Mouse (Mus musculus) forebrain, embryonic 14.5 days (tissue): ENCODE data around the gene Slitrk2. TPM values are rescaled to one million over a fixed set of nuclear protein-coding genes. Genes with fewer than 3 reads are reported as not detected.

ENCODE experiments used
- ATAC-seq: fragments of 200-750 bp; cut with Nextera tagmentation; 2 replicates; pipeline ENCODE4 v1.8.0; 2017; ENCODE audit warnings: mild to moderate bottlenecking, moderate library complexity
- DNase-seq: peaks from one replicate; pipeline ENCODE4 v3.0.0-alpha.2; 2015; ENCODE audit warnings: low spot score
- H3K27ac ChIP-seq: fragments of 300-500 bp; sonication (generic); 2 replicates; pipeline ENCODE4 v1.5.1; 2014; ENCODE audit warnings: low read depth, mild to moderate bottlenecking, control low read depth, low read length, moderate library complexity
- H3K27me3 ChIP-seq: fragments of 300-500 bp; sonication (generic); replicated peaks from 2 replicates; pipeline ENCODE4 v1.6.1; 2014; ENCODE audit warnings: low read length, control low read depth, mixed read lengths; ENCODE audit not compliant: control insufficient read depth, insufficient read depth
- H3K36me3 ChIP-seq: fragments of 300-500 bp; sonication (generic); 2 replicates; pipeline ENCODE4 v1.6.1; 2014; ENCODE audit warnings: low read length, control low read depth; ENCODE audit not compliant: control insufficient read depth, insufficient read depth
- H3K4me1 ChIP-seq: fragments of 300-500 bp; sonication (generic); 2 replicates; pipeline ENCODE4 v1.6.1; 2014; ENCODE audit warnings: antibody characterized with exemption, low read length, control low read depth; ENCODE audit not compliant: control insufficient read depth, insufficient read depth
- H3K4me2 ChIP-seq: fragments of 300-500 bp; sonication (generic); 2 replicates; pipeline ENCODE4 v1.6.1; 2014; ENCODE audit warnings: mild to moderate bottlenecking, control low read depth, low read length
- H3K4me3 ChIP-seq: fragments of 300-500 bp; sonication (generic); 2 replicates; pipeline ENCODE4 v1.5.1; 2014; ENCODE audit warnings: low read depth, low read length, control low read depth
- H3K9ac ChIP-seq: fragments of 300-500 bp; sonication (generic); 2 replicates; pipeline ENCODE4 v1.6.1; 2014; ENCODE audit warnings: mild to moderate bottlenecking, low read length, control low read depth, moderate library complexity
- H3K9me3 ChIP-seq: fragments of 300-500 bp; sonication (generic); replicated peaks from 2 replicates; pipeline ENCODE4 v1.6.1; 2016; ENCODE audit warnings: low read length, control low read depth, mixed read lengths; ENCODE audit not compliant: control insufficient read depth
- WGBS: fragments of 180-500 bp; shearing (Covaris S2); extraction: QIAGEN DNeasy Blood & Tissue Kit; methylation state at CpG from one replicate; pipeline ENCODE4 v1.1.7; 2014; 5-methylcytosine and 5-hydroxymethylcytosine counted together
- polyA plus RNA-seq: library from polyadenylated mRNA; unstranded; fragments of >200 nt; fragmentation: Nextera tagmentation; extraction: Ambion mirVana; gene quantifications from 2 replicates; pipeline ENCODE4 v1.2.1, GENCODE M21; 2014

The Slitrk2 gene
- polyA plus RNA-seq: 9.8 and 14.0 TPM in 2 replicates

DNA sequence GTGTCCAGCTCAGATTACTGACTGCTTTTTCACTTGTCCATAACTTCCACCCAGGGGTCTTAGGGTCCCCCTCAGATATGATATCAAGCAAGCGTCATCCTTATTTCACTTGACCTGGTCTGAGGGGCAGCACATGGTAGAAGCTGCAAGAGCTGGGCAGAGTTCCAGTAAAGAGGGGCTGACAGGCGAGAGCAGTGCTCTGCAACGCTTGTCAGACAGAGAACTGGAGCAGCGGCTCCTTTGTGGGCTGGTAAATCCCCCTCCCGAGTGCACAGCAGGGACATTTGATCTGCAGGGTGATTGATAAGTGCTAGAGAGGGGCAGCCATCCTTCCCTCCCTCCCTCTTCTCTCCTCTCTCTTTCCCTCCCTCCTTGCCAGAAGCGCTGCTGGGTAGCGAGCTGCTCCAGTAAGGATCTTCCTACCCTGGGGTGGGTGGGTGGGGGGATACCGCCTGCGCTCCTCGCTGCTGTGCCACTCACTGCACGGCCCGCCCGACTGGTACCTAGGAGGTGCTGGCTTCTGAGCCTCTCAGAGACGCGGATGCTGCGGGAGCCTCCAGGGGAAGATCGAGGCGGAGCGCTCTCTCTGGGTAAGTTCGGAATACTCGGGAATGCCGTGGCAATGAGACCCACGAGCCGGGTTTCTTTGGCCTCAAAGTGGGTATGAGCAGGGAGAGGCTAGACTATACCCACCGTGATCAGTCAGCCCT is at the start of gene Slitrk2:
Gene Slitrk2, plus strand, starts transcription at position 408 of the 710 bp plus-strand sequence.
- 27% methylated on average over 25 of the region's 25 CpGs for WGBS
- DNase-seq (peak; percentile 67), ATAC-seq (peak; percentile 64)

DNA sequence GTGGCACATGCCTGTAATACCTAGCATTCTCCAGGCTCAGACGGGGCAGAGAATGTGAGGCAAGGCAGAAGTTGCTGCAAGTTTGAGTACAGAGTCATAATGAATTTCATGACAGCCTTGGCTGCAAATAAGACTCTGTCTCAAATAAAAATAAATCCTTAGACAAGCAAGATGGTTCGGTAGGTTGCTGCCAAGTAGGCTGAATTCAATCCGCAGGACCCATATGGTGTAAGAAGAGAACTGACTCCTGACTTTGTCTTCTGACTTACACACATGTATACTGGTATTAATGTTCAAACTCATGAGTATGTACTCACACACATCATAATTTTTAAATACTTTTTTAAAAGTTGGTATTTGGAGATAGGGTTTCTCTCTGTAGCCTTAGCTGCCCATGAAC is 43.6 kb upstream of the Slitrk2 start:
- Histone ChIP-seq H3K36me3 (no peaks in the 10 kb centered on the region), H3K4me2 (no peak overlapping the region), H3K9me3 (no peaks in the 10 kb centered on the region), H3K9ac (no peak overlapping the region), H3K4me1 (no peaks in the 10 kb centered on the region), H3K4me3 (no peak overlapping the region), H3K27me3 (no peaks in the 10 kb centered on the region), H3K27ac (no peak overlapping the region)
- no peak for ATAC-seq
- no peak for DNase-seq
- WGBS: 84% methylated on average over 3 of the region's 3 CpGs

More for the DNA sequence above, at the start of gene Slitrk2:
- Histone ChIP-seq H3K36me3 (no peaks in the 10 kb centered on the region), H3K4me3 (peak within 1 kb of the TSS; percentile 29), H3K9me3 (no peaks in the 10 kb centered on the region), H3K4me1 (no peaks in the 10 kb centered on the region), H3K27me3 (no peaks in the 10 kb centered on the region), H3K9ac (peak within 1 kb of the TSS; percentile 37), H3K4me2 (peak within 1 kb of the TSS; percentile 54), H3K27ac (peak within 1 kb of the TSS; percentile 1; the same call in 1 of the 2 replicates)

DNA sequence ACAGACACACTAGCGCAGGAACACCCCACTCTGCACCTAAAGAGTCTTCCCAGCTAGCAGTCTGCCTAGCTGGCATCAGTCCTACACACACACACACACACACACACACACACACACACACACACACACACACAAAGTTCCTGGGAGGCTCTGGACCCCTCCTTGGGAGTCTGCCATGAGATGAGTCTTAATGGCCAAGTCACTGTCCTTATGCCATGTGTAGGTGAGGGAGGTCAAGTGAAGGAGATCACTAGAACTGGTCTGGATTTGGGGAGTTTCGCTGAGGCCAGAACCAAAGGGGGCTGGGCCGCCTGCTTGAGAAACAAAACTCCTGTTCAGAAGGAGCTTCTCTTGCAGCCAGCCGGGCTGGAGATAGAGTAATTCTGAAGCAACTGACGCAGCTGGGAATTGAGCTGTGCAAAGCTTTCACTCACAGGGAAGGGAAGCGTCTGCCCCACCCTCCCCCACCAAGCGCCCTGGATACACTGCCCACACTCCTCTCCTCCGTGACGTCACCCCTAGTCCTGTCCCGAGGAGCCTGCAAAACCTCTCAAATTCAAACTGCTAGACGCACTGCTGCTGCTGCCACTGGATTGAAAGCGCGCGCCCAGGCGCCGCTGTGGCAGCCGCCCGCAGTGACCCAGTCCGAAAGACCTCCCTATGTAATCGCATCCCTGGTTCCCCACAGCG is 3.5 kb downstream of the Slitrk2 start:
- H3K27me3 ChIP-seq: no peaks in the 10 kb centered on the region
- no peaks in the 10 kb centered on the region for H3K4me1 ChIP-seq
- H3K36me3 ChIP-seq: no peaks in the 10 kb centered on the region
- H3K4me2 ChIP-seq: peak overlapping the region; percentile 55
- peak overlapping the region; percentile 37 for H3K4me3 ChIP-seq
- peak; percentile 75 for DNase-seq
- peak overlapping the region; percentile 55 for H3K9ac ChIP-seq
- H3K9me3 ChIP-seq: no peaks in the 10 kb centered on the region
- ATAC-seq: peak; percentile 81
- peak overlapping the region; percentile 44 for H3K27ac ChIP-seq
- WGBS: 14% methylated on average over 21 of the region's 21 CpGs

DNA sequence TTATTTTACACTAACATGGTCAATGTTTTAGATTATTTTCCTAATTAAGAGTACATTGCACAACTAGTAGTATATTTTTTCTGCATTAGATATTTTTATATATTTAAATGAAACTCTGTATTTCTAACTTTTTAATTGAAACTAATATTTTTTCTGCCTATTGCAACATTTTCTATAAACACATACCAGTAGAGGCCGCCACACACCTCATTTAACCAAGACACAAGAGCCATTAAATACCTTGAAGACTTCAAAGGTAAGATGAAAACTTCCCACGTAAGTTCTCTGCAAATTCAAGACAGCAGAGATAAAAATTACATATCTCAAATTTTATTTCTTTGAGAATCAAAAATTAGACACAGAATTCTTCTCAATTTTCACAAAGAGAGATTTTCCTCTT is 8.2 kb downstream of the Slitrk2 start:
- Histone ChIP-seq H3K4me3 (no peak overlapping the region), H3K36me3 (no peaks in the 10 kb centered on the region), H3K4me1 (no peaks in the 10 kb centered on the region), H3K9me3 (no peaks in the 10 kb centered on the region), H3K27ac (no peak overlapping the region), H3K4me2 (no peak overlapping the region), H3K27me3 (no peaks in the 10 kb centered on the region), H3K9ac (no peak overlapping the region)
- WGBS: 28% methylated on average over 2 of the region's 2 CpGs
- DNase-seq: peak; percentile 51
- ATAC-seq: no peak

DNA sequence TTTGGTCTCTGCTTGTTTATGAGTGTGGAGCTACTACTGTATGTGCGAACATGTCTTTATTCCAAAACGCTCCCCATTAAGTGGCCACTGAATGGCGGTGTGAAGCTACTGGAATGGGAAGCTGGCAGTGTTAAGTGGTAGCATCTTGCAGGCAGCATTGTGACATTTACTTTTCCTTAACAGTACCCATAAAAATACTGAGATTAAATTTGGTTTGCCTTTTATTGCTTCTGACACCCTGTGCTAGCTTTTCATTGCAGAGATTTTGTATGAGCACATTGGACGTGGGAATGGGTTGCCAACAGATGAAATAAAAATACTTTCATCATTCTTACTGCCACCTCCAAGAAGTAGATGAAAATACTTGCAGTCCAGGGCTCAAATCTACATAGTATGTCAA is 27.8 kb downstream of the Slitrk2 start:
- Histone ChIP-seq H3K27me3 (no peaks in the 10 kb centered on the region), H3K9me3 (no peaks in the 10 kb centered on the region), H3K4me1 (no peaks in the 10 kb centered on the region), H3K4me3 (no peak overlapping the region), H3K4me2 (no peak overlapping the region), H3K9ac (no peak overlapping the region), H3K27ac (no peak overlapping the region), H3K36me3 (no peaks in the 10 kb centered on the region)
- ATAC-seq (no peak), DNase-seq (no peak)
- 90% methylated on average over 4 of the region's 4 CpGs for WGBS

DNA sequence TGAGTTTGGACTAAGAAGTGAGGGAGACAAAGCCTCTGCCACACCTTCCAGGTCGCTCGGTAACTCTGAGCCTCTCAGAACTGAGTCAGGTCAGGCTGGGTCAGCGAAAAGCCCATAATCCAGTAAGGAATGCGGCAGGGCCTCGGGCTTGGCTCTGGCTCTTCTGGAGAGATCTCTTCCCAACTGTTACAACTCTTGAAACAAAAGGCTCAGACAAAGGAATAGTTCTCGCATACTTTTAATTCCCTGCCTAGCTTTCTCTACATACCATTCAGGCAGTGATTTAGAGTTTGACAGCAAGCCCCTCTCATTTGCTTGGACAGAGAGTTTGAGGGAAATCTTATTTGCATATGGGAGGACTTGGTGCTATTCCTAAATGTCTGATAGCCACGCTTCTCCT is 29.5 kb downstream of the Slitrk2 start:
- 33% methylated on average over 7 of the region's 7 CpGs for WGBS
- ATAC-seq: no peak

More for the DNA sequence above, 29.5 kb downstream of the Slitrk2 start:
- Histone ChIP-seq H3K4me1 (no peaks in the 10 kb centered on the region), H3K27me3 (no peaks in the 10 kb centered on the region), H3K36me3 (no peaks in the 10 kb centered on the region), H3K4me2 (no peak overlapping the region), H3K27ac (no peak overlapping the region), H3K9ac (no peak overlapping the region), H3K4me3 (no peak overlapping the region), H3K9me3 (no peaks in the 10 kb centered on the region)
- DNase-seq: no peak
